Mouse (Mus musculus) embryonic fibroblast, embryonic 13.5 days (primary cell): Measurements from ENCODE around the gene Ly6g5c.

Experiments used
- CTCF ChIP-seq: IDR thresholded peaks from 2 replicates; pipeline ENCODE4 v1.5.1; 2011; ENCODE audit warnings: mild to moderate bottlenecking, control low read depth, low read length, moderate library complexity, borderline replicate concordance; ENCODE audit not compliant: insufficient read depth
- POLR2A ChIP-seq: IDR thresholded peaks from 2 replicates; pipeline ENCODE4 v1.6.1; 2011; ENCODE audit warnings: low read depth, mild to moderate bottlenecking, control low read depth, low read length, moderate library complexity

DNA sequence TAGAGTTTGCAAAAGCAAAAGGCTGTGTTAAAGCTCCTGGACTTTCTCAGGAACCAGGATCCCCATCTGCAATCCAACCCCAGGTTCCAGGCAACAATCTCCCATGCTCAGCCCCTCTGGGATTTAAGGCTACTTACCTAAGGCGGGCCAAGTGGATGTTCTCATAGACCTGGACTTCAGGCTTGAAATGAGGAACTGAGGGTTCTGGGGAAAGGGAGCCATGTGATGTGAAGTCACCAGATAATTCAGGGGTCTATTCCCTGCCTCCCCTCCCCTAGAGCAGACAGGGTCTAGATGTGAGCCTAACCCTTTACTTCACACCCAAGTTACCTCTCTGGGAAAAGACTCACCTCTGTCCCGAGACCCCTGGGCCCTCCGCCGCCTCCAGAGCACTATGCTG lies 27.4 kb upstream of the Ly6g5c start:
- TF ChIP-seq CTCF (no peak), POLR2A (no peak)
